Mouse (Mus musculus): ENCODE measurements at regions not wholly inside any gene's neighbourhood (a gene's known extent, or its start where the extent isn't known, plus 50 kb on each side); places are given as distances from the start of the nearest gene placed in this dataset.

DNA sequence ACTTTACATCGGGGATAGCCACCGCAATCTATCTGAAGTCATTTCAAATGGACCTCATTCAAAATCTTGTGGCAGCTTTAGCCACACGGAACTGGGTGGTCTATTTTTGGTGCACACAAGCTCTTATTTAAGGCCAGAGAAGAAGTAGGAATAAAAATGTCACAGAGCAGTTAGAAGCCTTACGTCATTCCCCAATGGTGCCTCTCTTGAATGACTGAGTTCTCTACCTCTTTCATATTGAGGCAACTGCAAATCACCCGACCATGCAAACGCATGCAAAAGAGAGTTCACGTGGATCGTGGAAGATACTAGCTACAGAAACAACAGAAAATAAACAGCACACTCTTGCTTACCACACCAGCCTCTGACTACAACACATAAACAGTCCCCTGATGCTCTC is 62.3 kb upstream of the Nphp3 start:
- TF ChIP-seq CTCF (IDR thresholded peaks at IDR 0.05; ENCODE audit: control insufficient read depth, insufficient read depth, insufficient read length) = no peak
- no peak for TF ChIP-seq MYOG (IDR thresholded peaks at IDR 0.05; ENCODE audit: control insufficient read depth, extremely low read depth, insufficient read length)
- TF ChIP-seq USF1 (IDR thresholded peaks at IDR 0.05; ENCODE audit: low read depth) = no peak
- no peak for TF ChIP-seq MAX (IDR thresholded peaks at IDR 0.05)

Measured in C2C12 (cell line).